Mouse (Mus musculus) hindbrain, postnatal 0 days (tissue): Measurements from ENCODE around the gene Hist1h3a. TPM values are rescaled to one million over a fixed set of nuclear protein-coding genes. Genes with fewer than 3 reads are reported as not detected.
"Not testable (repeated sequence)": the region's sequence is repeated elsewhere in the genome, so short reads cannot be mapped to it uniquely, and the experiment has no call there.

Experiments
- ATAC-seq: fragments of 200-750 bp; cut with Nextera tagmentation; 2 replicates; pipeline ENCODE4 v1.8.0; 2017; ENCODE audit warnings: mild to moderate bottlenecking, moderate TSS enrichment, moderate library complexity
- DNase-seq: peaks from one replicate; pipeline ENCODE4 v3.0.0-alpha.2; 2015; ENCODE audit warnings: low spot score
- H3K27ac ChIP-seq: fragments of 300-500 bp; sonication (generic); 2 replicates; pipeline ENCODE4 v1.5.1; 2014; ENCODE audit warnings: mild to moderate bottlenecking
- H3K27me3 ChIP-seq: fragments of 300-500 bp; sonication (generic); 2 replicates; pipeline ENCODE4 v1.6.1; 2014; ENCODE audit warnings: low read length, mixed read lengths; ENCODE audit not compliant: insufficient read depth
- H3K36me3 ChIP-seq: fragments of 300-500 bp; sonication (generic); 2 replicates; pipeline ENCODE4 v1.6.1; 2014; ENCODE audit warnings: low read length, mixed read lengths; ENCODE audit not compliant: insufficient read depth
- H3K4me1 ChIP-seq: fragments of 300-500 bp; sonication (generic); 2 replicates; pipeline ENCODE4 v1.6.1; 2014; ENCODE audit warnings: antibody characterized with exemption, low read length, mixed read lengths; ENCODE audit not compliant: insufficient read depth
- H3K4me2 ChIP-seq: fragments of 300-500 bp; sonication (generic); 2 replicates; pipeline ENCODE4 v1.6.1; 2014; ENCODE audit warnings: low read depth, mild to moderate bottlenecking, low read length, moderate library complexity, mixed read lengths
- H3K4me3 ChIP-seq: fragments of 300-500 bp; sonication (generic); 2 replicates; pipeline ENCODE4 v1.5.1; 2014; ENCODE audit warnings: low read length
- H3K9ac ChIP-seq: fragments of 300-500 bp; sonication (generic); replicated peaks from 2 replicates; pipeline ENCODE4 v1.6.1; 2014; ENCODE audit warnings: mild to moderate bottlenecking, low read length, moderate library complexity, mixed read lengths
- H3K9me3 ChIP-seq: fragments of 300-500 bp; sonication (generic); 2 replicates; pipeline ENCODE4 v1.6.1; 2016; ENCODE audit warnings: low read length, mixed read lengths
- CTCF ChIP-seq: IDR thresholded peaks from 2 replicates; pipeline ENCODE4 v1.5.1; 2016; ENCODE audit warnings: antibody characterized with exemption, control low read depth, low read depth
- WGBS: fragments of 180-500 bp; shearing (Covaris S2); extraction: QIAGEN DNeasy Blood & Tissue Kit; methylation state at CpG from one replicate; pipeline ENCODE4 v1.1.7; 2014; 5-methylcytosine and 5-hydroxymethylcytosine counted together
- polyA plus RNA-seq: library from polyadenylated mRNA; unstranded; fragments of >200 nt; fragmentation: Nextera tagmentation; extraction: Ambion mirVana; gene quantifications from 2 replicates; pipeline ENCODE4 v1.2.1, GENCODE M21; 2015
- total RNA-seq: library from RNA; depleted of rRNA; stranded (reverse); fragments of >200 nt; gene quantifications from 2 replicates; pipeline ENCODE4 v1.2.3, GENCODE M21; 2014

Gene Hist1h3a
- total and polyA plus RNA-seq, 2 experiments from 2014 or later = 1.5 to 2,055 TPM

DNA sequence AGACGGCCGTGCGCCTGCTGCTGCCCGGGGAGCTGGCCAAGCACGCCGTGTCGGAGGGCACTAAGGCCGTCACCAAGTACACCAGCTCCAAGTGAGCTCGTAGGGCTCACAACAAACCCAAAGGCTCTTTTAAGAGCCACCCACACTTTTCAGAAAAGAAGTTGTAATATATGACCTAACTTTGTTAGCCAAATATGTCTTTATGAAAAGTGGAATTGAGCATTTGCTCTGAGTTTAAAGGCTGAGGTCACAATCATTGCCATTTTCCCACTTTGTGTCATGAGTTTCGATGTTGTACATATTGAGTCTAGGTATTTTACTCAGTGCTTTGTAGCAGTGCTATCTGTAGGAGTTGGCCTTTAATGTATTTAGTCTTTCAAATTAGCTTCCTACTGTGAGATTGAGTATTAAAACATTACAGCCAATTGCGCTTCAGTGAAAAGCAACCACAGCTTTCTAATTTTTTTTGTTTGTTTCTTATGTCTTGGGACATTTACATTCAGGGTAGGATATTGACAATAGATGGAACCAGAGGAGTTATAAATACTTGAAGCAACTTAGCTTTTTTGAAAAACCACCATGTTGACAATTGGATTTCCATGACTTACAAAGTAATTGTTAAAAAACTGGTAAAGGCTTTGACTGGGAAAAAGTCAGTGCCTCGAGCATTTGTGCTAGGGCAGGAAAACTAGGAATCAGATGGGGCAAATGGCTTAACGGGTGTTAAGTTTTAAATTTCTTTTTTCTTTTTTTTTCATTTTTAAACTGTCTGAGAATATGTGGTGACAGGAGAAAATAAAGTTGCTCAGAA lies 14.9 kb downstream of the Hist1h3a start:
- no peak for TF ChIP-seq CTCF
- H3K9ac ChIP-seq = peak overlapping the region; percentile 37; the same call in 1 of the 2 replicates
- no peaks in the 10 kb centered on the region for H3K27me3 ChIP-seq
- peak overlapping the region; percentile 63 for H3K4me2 ChIP-seq
- H3K27ac ChIP-seq = peak overlapping the region; percentile 96
- WGBS = 4% methylated on average over 10 of the region's 13 CpGs
- peak overlapping the region; percentile 38 for H3K4me3 ChIP-seq
- no peaks in the 10 kb centered on the region for H3K36me3 ChIP-seq
- H3K9me3 ChIP-seq = no peaks in the 10 kb centered on the region
- DNase-seq = no peak
- ATAC-seq = no peak
- H3K4me1 ChIP-seq = 0 out of 2 replicates have a peak, but pooled peaks cover 4% of the 10 kb centered on the region

DNA sequence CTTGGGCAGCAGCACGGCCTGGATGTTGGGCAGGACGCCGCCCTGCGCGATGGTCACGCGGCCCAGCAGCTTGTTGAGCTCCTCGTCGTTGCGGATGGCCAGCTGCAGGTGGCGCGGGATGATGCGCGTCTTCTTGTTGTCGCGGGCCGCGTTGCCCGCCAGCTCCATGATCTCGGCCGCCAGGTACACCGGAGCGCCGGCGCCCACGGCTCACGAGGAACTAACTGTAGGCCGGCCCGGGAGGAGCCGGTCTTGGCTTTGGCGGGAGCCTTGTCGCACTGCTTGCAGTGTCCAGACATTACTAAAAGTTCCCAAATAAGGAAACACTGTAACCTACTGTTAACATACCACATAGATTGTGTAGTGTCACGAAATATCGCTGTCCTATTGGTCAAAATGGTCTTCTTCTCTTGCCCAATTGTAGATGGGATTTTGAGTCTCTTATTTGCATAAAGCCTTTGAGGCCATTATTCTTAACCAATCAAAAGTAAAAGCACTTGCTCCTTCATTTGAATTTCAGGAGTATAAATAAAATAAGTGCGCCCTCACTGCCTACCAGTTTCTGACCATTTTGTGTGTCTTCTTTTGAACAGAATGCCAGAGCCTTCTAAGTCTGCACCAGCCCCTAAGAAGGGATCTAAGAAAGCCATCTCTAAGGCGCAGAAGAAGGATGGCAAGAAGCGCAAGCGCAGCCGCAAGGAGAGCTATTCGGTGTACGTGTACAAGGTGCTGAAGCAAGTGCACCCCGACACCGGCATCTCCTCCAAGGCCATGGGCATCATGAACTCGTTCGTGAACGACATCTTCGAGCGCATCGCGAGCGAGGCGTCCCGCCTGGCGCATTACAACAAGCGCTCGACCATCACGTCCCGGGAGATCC lies 15.7 kb downstream of the Hist1h3a start, which contains the start of gene Hist1h2bb:
Gene Hist1h2bb, plus strand, starts transcription at position 534 of the 880 bp plus-strand sequence.
- peak; percentile 93 for DNase-seq
- H3K4me1 ChIP-seq, H3K9me3 ChIP-seq, H3K36me3 ChIP-seq, H3K27me3 ChIP-seq: not testable (repeated sequence)
- Histone ChIP-seq H3K27ac (peak within 1 kb of the TSS; percentile 96), H3K4me2 (peak within 1 kb of the TSS; percentile 63), H3K4me3 (peak within 1 kb of the TSS; percentile 38), H3K9ac (peak within 1 kb of the TSS; percentile 37; the same call in 1 of the 2 replicates)
- WGBS = 2% methylated on average over 37 of the region's 58 CpGs
- peak; percentile 95 for ATAC-seq
- TF ChIP-seq CTCF = peak; percentile 40

DNA sequence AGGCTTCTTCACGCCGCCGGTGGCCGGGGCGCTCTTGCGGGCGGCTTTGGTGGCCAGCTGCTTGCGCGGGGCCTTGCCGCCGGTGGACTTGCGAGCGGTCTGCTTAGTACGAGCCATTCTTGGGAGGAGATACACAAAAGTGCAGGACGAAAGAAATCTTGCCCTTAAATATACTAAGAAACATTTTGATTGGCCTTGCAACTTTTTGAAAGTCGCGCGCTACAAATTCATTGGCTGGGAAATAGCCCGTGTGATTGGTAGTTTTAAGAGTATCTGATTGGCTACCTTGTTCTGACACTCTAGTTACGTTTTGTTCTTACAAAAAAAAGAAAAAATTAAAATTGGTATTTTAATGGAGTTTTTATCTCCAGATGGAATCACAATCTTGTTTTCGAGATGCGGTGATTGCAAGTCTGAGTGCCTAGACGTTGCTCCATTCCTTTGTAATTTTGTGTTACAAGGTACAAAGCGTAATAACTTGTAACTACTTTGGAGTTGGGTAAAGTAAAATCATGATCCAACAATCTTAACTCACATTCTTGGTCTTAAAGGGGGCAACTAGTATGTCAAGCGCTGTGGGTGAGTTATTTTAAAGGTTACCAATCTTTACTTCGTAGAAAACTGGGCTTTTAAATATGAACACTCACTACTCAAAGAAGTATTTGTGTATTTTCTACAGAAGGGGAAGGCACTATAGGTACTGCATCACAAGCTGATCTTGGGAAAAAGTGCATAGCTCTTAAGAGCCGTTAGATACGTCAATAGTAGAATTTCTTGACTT lies 16.6 kb downstream of the Hist1h3a start, which contains the start of gene Hist1h3c:
Gene Hist1h3c, minus strand, starts transcription at position 222 of the 781 bp plus-strand sequence.
- Histone ChIP-seq H3K27me3 (no peaks in the 10 kb centered on the region), H3K4me3 (peak within 1 kb of the TSS; percentile 38), H3K9me3 (no peaks in the 10 kb centered on the region), H3K27ac (peak within 1 kb of the TSS; percentile 96), H3K9ac (peak within 1 kb of the TSS; percentile 37; the same call in 1 of the 2 replicates), H3K36me3 (no peaks in the 10 kb centered on the region), H3K4me2 (peak within 1 kb of the TSS; percentile 63), H3K4me1 (no peaks in the 10 kb centered on the region)
- peak; percentile 96 for DNase-seq
- no peak for TF ChIP-seq CTCF
- WGBS = under 1% methylated on average over 22 of the region's 28 CpGs
- ATAC-seq = peak; percentile 69

- peak overlapping the region; percentile 63 for H3K4me2 ChIP-seq
- 2% methylated on average over 13 of the region's 36 CpGs for WGBS
- no peaks in the 10 kb centered on the region for H3K9me3 ChIP-seq
- no peak for DNase-seq
- no peak overlapping the region for H3K9ac ChIP-seq
- no peak for ATAC-seq
- no peak for TF ChIP-seq CTCF
- H3K4me3 ChIP-seq = peak overlapping the region; percentile 38
- H3K4me1 ChIP-seq = no peaks in the 10 kb centered on the region; the same call in 1 of the 2 replicates
- H3K36me3 ChIP-seq = no peaks in the 10 kb centered on the region
- H3K27ac ChIP-seq = no peak overlapping the region
- no peaks in the 10 kb centered on the region for H3K27me3 ChIP-seq
These were observed 17.5 kb downstream of the Hist1h3a start for GRCm38 (mm10) chr13:23744421-23745380.

DNA sequence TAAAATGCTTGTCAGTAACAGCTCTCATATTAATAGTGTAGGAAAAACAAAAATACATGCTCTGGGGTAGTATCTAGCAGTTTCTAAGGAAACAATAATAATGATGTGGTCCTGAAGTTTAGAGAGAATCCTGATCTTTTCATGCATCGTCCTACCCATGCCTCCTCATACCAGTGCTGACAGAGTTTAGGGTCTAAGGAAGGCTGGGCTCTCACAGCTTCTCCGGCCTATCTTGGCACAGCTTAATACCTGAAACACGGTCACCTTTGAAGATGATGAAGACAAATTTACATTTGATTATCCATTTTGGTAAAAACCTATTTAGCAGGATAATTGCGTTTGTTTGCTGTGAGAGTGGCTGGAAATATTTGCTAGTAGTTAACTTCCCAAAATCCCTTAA lies 18.2 kb downstream of the Hist1h3a start:
- TF ChIP-seq CTCF = no peak
- Histone ChIP-seq H3K4me1 (no peaks in the 10 kb centered on the region; the same call in 1 of the 2 replicates), H3K27ac (no peak overlapping the region), H3K9ac (no peak overlapping the region), H3K4me3 (no peak overlapping the region), H3K9me3 (no peaks in the 10 kb centered on the region), H3K27me3 (no peaks in the 10 kb centered on the region), H3K36me3 (no peaks in the 10 kb centered on the region), H3K4me2 (peak overlapping the region; percentile 63; the same call in 1 of the 2 replicates)
- DNase-seq = no peak
- 51% methylated on average over 4 of the region's 4 CpGs for WGBS
- no peak for ATAC-seq
